Mouse (Mus musculus): Measurements from ENCODE around the gene Hist1h2ad.
A peak's percentile ranks its signal among the peaks of the same experiment; 100 is the strongest.
"Not testable (repeated sequence)": the region's sequence is repeated elsewhere in the genome, so short reads cannot be mapped to it uniquely, and the experiment has no call there.

Hist1h2ad gene

DNA sequence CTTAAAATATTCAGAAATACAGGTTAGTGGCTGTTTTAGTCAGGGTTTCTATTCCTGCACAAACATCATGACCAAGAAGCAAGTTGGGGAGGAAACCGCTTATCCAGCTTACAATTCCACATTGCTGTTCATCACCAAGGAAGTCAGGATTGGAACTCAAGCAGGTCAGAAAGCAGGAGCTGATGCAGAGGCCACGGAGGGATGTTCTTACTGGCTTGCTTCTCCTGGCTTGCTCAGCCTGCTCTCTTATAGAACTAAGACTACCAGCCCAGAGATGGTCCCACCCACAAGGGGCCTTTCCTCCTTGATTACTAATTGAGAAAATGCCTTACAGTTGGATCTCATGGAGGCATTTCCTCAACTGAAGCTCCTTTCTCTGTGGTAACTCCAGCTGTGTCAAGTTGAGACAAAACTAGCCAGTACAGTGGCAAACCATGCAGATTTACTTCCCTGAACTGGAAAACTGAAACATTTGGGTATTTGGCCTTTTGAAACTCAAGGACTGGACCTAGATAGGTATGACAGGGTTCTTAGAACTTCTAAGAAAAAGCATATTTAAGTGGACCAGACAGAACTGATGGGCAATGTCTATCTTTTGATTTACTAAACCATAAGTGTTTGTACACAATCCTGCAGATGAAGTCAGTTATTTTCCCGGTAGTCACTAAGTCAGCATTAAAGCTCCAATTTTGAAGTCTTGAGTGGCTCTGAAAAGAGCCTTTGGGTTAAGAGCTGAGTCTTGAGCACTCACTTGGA, 31.8 kb upstream of the Hist1h2ad start:
- not testable (repeated sequence) for DNase-seq

DNA sequence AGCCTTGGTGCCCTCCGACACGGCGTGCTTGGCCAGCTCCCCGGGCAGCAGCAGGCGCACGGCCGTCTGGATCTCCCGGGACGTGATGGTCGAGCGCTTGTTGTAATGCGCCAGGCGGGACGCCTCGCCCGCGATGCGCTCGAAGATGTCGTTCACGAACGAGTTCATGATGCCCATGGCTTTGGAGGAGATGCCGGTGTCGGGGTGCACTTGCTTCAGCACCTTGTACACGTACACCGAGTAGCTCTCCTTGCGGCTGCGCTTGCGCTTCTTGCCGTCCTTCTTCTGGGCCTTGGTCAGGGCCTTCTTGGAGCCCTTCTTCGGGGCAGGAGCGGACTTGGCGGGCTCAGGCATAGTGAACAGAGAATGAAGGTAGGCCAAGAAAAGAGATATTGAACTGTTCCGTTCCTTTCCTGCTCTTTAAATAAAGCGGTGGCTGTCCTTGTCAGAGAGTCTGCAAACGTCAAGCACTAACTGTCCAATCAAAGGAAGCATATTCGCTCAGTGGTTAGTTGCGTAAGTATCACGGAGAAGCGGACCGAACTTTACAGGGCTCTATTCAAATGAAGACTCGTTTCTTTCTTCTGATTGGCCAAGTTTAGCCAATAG, 31.1 kb upstream of the Hist1h2ad start, which contains the start of gene Hist1h2bh:
TSS of gene Hist1h2bh (minus strand) at position 394 of the 609 bp plus-strand sequence.
- peak; percentile 43 for DNase-seq

- peak; percentile 81 for DNase-seq
Measured at GRCm38 (mm10) chr13:23543965-23544786, 30.0 kb upstream of the Hist1h2ad start, which contains the start of gene Hist1h3f. Gene Hist1h3f, plus strand, starts transcription at chr13:23544052.

GRCm38 (mm10) chr13:23544787-23545120, 29.4 kb upstream of the Hist1h2ad start:
- DNase-seq, result not testable (repeated sequence)

GRCm38 (mm10) chr13:23546694-23547093, 27.5 kb upstream of the Hist1h2ad start:
- DNase-seq, result no peak

GRCm38 (mm10) chr13:23550761-23551145, 23.4 kb upstream of the Hist1h2ad start:
- DNase-seq, result no peak

- peak; percentile 88 for DNase-seq
Measured at GRCm38 (mm10) chr13:23551146-23551834, 22.9 kb upstream of the Hist1h2ad start, which contains the start of gene Hist1h4f. Gene Hist1h4f, minus strand, starts transcription at chr13:23551648.

GRCm38 (mm10) chr13:23551931-23552914, 22.0 kb upstream of the Hist1h2ad start:
- no peak for DNase-seq

DNA sequence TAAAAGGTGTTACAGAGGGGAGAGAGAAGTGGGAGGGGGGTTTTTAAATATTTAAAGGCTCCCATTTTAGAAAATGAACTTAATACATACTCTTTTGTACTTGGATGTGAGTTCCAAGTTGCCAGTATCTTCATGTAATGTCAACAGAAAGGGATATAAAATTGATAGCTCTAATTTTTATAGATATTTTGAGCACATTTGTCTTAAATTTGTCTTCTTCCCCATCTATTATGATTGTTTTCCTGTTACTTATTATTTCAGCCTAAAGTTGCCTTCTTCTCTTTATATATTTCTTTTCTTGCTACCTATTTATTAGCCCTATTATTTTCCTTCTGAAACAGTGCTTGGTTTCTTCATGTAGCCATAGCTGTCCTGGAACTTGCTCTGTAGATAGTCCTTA, 21.2 kb upstream of the Hist1h2ad start, which contains the start of gene Hist1h1d:
TSS of gene Hist1h1d (plus strand) at position 301 of the 400 bp plus-strand sequence.
- no peak for DNase-seq

GRCm38 (mm10) chr13:23554393-23554792, 19.8 kb upstream of the Hist1h2ad start:
- DNase-seq, result no peak

DNA sequence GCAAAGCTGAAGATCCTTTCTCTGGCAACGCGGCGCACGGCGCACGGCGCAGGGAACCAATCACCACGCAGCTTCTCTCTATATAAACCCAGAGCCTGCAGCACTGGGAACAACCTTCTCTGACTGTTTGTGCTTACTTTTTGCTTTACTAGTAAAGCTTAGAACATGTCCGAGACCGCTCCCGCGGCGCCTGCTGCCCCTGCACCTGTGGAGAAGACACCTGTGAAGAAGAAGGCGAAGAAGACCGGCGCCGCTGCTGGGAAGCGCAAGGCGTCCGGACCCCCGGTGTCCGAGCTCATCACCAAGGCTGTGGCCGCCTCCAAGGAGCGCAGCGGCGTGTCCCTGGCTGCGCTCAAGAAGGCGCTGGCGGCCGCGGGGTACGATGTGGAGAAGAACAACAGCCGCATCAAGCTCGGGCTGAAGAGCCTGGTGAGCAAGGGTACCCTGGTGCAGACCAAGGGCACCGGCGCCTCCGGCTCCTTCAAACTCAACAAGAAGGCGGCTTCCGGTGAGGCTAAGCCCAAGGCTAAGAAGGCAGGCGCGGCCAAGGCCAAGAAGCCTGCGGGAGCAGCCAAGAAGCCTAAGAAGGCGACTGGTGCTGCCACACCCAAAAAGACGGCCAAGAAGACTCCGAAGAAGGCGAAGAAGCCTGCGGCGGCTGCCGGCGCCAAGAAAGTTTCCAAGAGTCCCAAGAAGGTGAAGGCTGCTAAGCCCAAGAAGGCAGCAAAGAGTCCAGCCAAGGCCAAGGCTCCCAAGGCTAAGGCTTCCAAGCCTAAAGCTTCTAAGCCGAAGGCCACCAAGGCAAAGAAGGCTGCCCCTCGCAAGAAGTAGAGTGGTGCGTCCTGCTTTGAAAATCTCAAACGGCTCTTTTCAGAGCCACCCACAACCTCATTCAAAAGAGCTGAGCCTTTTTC, 19.0 kb upstream of the Hist1h2ad start:
- peak; percentile 60 for DNase-seq

DNA sequence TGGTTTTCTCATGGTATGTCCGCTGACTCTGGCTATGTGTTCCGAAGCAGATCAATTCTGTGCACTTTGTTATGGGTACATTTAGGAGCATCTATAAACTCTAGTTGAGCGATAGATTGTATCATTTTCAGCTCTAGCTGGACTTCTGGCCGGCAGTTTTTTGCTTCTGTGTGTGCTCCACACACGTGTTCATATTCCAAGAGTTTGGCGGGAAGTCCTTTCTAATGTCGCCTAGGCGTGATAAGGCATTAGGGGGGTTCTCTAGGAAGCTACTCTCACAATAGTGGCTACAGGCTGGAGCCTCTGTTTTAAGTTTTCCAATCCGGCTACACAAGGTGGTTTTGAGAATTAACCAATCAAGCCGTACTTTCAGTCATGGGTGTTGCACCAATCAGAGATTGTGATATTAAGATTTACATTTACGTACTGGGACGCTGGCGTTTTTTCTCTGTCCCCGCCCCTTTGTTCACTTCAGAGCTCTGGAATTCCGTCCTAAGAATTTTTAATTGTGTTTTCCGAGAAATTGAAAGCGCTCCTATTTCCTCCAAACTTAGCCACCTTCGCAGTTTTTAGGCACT, 18.3 kb upstream of the Hist1h2ad start:
- peak; percentile 57 for DNase-seq

DNA sequence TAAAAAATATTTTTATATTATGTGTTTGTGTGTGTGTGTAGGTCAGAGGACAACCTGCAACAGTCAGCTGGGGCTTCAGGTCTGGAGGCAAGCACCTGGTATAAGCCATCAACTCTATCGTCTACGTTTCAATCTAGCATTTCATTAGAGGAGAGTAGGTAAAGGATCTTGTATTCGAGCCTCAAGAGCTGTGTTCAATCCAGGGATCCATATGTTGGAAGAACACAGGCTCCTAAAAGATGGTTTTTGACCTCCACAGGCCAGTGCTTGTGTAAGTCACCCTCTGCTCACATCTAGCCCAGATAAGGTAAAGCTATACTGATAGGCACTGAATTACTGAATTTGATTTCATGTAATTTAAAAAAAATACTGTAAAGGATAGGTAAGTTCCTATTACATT, 17.3 kb upstream of the Hist1h2ad start:
- no peak for DNase-seq

DNA sequence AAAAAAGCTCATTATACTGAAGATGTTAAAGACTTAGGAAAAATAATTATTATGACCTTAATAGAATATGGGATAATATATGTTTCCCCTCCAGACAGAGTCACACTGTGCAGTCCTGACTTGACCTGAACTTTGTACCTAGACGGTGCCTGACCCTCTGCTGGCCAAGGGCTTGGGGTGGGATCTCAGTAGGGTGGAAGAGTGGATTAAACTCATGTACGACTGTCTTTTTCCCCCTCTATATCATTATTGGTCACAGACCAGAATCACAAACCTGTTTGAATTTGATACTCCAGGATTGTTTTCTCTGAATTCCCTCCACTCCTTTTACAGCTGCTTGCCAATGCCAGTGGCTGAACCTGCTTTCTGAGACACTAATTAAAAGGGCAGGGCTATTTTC, 13.5 kb upstream of the Hist1h2ad start:
- not testable (repeated sequence) for DNase-seq

DNA sequence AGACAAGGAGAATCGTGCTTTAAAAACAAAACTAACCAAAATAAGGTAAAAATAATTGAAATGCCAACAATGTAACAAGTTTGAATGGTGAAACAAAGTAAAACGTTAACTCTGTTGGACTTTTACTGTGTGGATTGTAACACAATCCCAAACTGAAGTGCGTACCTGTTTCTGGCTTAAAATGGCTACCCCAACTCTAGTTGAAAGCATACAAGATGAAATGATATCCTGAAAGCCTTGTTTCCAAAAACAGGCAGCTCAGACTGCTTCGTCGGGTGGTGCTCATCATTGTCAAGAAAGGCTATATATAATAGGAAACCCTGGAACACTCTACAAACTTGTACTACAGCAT, 12.7 kb upstream of the Hist1h2ad start:
- DNase-seq, result not testable (repeated sequence)

DNA sequence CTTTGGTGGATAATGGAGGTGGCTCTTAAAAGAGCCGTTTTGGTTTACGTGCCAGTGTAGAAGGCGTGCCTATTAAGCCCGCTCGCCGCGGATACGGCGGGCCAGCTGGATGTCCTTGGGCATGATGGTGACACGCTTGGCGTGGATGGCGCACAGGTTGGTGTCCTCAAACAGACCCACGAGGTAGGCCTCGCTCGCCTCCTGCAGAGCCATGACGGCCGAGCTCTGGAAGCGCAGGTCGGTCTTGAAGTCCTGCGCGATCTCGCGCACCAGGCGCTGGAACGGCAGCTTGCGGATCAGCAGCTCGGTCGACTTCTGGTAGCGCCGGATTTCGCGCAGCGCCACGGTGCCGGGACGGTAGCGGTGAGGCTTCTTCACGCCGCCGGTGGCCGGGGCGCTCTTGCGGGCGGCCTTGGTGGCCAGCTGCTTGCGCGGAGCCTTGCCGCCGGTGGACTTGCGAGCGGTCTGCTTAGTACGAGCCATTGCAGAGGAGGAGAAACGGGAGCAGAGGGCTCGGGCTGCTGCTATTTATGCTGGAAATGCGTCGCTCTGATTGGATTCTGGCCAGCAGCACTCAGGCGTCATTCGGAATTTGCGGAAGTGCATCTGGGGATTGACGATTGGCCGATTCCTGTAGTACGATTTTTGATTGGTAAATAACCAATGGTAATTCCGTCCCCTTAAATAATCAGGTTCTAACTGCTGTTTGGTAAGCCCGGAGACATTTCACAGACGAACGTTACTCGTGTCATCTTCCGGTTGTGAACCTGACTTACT, 12.1 kb upstream of the Hist1h2ad start, which contains the start of gene Hist1h3e:
TSS of gene Hist1h3e (minus strand) at position 487 of the 777 bp plus-strand sequence.
- peak; percentile 90 for DNase-seq

DNA sequence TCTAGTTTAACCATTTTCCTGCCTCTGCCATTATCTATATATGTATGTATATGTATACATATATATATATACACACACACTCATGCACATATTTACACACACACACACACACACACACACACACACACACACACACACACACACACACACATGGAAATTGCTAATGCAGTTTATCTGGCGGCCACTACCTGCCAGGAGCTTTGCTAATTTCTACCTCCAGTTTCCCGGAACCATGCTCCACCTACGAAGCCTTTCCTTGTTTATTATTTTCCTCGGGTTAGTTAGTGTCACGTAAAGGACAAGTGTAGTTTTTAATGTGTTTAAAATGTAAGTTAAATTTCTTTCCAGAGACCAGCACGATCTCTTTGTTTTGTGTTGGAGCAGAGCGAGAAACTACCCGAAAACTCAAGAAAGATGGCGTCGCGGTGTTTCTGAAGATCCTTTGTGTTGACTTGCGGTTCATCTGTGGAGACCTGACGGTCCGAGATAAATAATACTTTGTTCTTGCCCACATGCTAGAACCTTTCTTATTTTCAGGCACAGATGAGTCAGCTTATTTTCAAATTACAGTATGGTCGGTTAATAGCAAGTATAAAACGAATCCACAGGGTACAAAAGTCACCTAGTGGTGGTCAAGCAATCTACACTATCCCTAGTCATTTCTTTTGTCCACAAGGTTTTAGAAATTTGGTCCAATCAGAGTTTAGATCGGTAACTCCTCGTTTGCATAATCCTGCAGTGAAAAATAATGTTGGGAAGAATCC, 11.3 kb upstream of the Hist1h2ad start:
- DNase-seq, result no peak

DNA sequence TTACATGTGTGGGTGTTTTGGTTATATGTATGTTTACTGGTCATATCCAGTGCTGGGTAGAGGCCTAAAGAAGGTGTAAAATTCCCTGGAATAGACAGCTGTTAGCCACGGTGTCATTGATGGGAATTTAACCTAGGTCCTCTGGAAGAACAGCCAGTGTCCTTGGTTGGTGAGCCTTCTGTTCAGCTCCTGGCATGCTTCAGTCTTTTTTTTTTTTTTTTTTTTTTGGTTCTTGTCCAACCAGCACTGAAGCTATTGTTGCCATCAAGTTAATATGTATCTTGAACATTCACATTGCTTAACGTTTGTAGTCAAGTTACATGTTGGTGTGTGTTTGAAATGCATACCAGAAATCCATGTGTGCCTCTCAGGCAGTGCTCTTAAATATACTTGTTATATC, 9.7 kb upstream of the Hist1h2ad start:
- no peak for DNase-seq

Measured in cerebellum, adult 8-10 months (tissue).